9 mouse cellular contexts compared by ENCODE assay signal in genomic region chr2:166555508-166555907, GRCm38 (mm10).
DNase-seq lines count a peak whose midpoint lies in the region; ATAC-seq and TF ChIP-seq lines count a peak whose summit lies in the region.
"Had no signal": no experiment of that assay in that cellular context is flagged by ENCODE, and none has a peak within 500 bp of the region (broad histone marks: within the 10 kb centered on the region; RNA-seq: fewer than 3 reads in every experiment).

No protein-coding gene starts in this region.

- no peaks in the 10 kb centered on the region for H3K36me3 ChIP-seq in heart, adult 2 months (ENCODE audit: control insufficient read depth, insufficient read depth, low read length)
- no peaks in the 10 kb centered on the region for H3K36me3 ChIP-seq in neural tube, embryonic 11.5 days (ENCODE audit: control insufficient read depth, insufficient read depth, low read length)
- no peaks in the 10 kb centered on the region for H3K36me3 ChIP-seq in neural tube, embryonic 15.5 days
- no peaks in the 10 kb centered on the region for H3K36me3 ChIP-seq in limb, embryonic 11.5 days (ENCODE audit: control insufficient read depth, insufficient read depth, low read length)

- H3K4me3 ChIP-seq in heart, adult 2 months: no peak overlapping the region
- no peak overlapping the region for H3K4me3 ChIP-seq in neural tube, embryonic 11.5 days (ENCODE audit: low read depth, low read length)
- no peak overlapping the region for H3K4me3 ChIP-seq in neural tube, embryonic 15.5 days (replicated peaks)
- no peak overlapping the region for H3K4me3 ChIP-seq in limb, embryonic 11.5 days (ENCODE audit: low read depth, low read length)
- H3K4me3 ChIP-seq: megakaryocyte, embryonic 14.5 days had no signal

- no peak overlapping the region for H3K9ac ChIP-seq in heart, adult 2 months (ENCODE audit: low read depth, low read length)
- H3K9ac ChIP-seq in neural tube, embryonic 11.5 days (ENCODE audit: low read length): no peak overlapping the region
- no peak overlapping the region for H3K9ac ChIP-seq in neural tube, embryonic 15.5 days (replicated peaks)
- H3K9ac ChIP-seq in limb, embryonic 11.5 days (ENCODE audit: low read length): no peak overlapping the region

- intact Hi-C loops in heart, adult 2 months (cut with DNase I): no loop called here

- ATAC-seq in neural tube, embryonic 11.5 days (ENCODE audit: insufficient read depth, low FRiP score, low TSS enrichment): no peak
- no peak for ATAC-seq in neural tube, embryonic 15.5 days (ENCODE audit: low FRiP score)
- no peak for ATAC-seq in limb, embryonic 11.5 days (ENCODE audit: insufficient number of reproducible peaks, low FRiP score, low TSS enrichment, low read depth)

- H3K27ac ChIP-seq in heart, adult 2 months: no peak overlapping the region
- H3K27ac ChIP-seq in neural tube, embryonic 11.5 days (ENCODE audit: low read depth, low read length): no peak overlapping the region
- no peak overlapping the region for H3K27ac ChIP-seq in neural tube, embryonic 15.5 days (replicated peaks)
- no peak overlapping the region for H3K27ac ChIP-seq in limb, embryonic 11.5 days (replicated peaks; ENCODE audit: low read depth, low read length)

- WGBS in heart, adult 2 months: 75% methylated on average over 2 of the region's 2 CpGs
- 72% methylated on average over 2 of the region's 2 CpGs for WGBS in neural tube, embryonic 11.5 days
- WGBS in neural tube, embryonic 15.5 days: 55% methylated on average over 2 of the region's 2 CpGs
- WGBS in limb, embryonic 11.5 days: 64% methylated on average over 2 of the region's 2 CpGs

- no peak for TF ChIP-seq EP300 in heart, adult 2 months (IDR thresholded peaks at IDR 0.05; ENCODE audit: insufficient read depth, low read depth, low read length)

- no peak for TF ChIP-seq POLR2A in heart, adult 2 months (IDR thresholded peaks at IDR 0.05; ENCODE audit: insufficient read depth, low read depth, low read length)

- H3K27me3 ChIP-seq in heart, adult 2 months (ENCODE audit: control insufficient read depth, insufficient read depth, low read length): no peaks in the 10 kb centered on the region
- H3K27me3 ChIP-seq in neural tube, embryonic 11.5 days (ENCODE audit: control insufficient read depth, insufficient read depth, low read length): no peaks in the 10 kb centered on the region
- no peaks in the 10 kb centered on the region for H3K27me3 ChIP-seq in neural tube, embryonic 15.5 days (replicated peaks)
- H3K27me3 ChIP-seq in limb, embryonic 11.5 days (ENCODE audit: control insufficient read depth, insufficient read depth, low read length): no peaks in the 10 kb centered on the region

- TF ChIP-seq CTCF in heart, adult 2 months (IDR thresholded peaks at IDR 0.05): peak; percentile 76

- H3K79me2 ChIP-seq in heart, adult 2 months (replicated peaks; ENCODE audit: control insufficient read depth, insufficient read depth, low read length): no peaks in the 10 kb centered on the region

- no peaks in the 10 kb centered on the region for H3K4me1 ChIP-seq in heart, adult 2 months (ENCODE audit: control insufficient read depth, insufficient read depth, low read length)
- peaks cover 37% of the 10 kb centered on the region for H3K4me1 ChIP-seq in neural tube, embryonic 11.5 days (ENCODE audit: control insufficient read depth, insufficient read depth, low read length)
- H3K4me1 ChIP-seq in neural tube, embryonic 15.5 days: peaks cover 41% of the 10 kb centered on the region
- peaks cover 22% of the 10 kb centered on the region for H3K4me1 ChIP-seq in limb, embryonic 11.5 days (ENCODE audit: control insufficient read depth, insufficient read depth, low read length)

- H3K4me2 ChIP-seq in neural tube, embryonic 11.5 days (ENCODE audit: low read depth): no peak overlapping the region
- H3K4me2 ChIP-seq in neural tube, embryonic 15.5 days: no peak overlapping the region
- no peak overlapping the region for H3K4me2 ChIP-seq in limb, embryonic 11.5 days (ENCODE audit: low read depth, severe bottlenecking)

- no peak for DNase-seq in heart, adult 2 months
- DNase-seq in heart, adult 8-10 months (ENCODE audit: low spot score): no peak
- DNase-seq in neural tube, embryonic 11.5 days (ENCODE audit: low spot score): peak; percentile 55
- peak; percentile 51 for DNase-seq in adrenal gland, postnatal 14 days
- peak; percentile 78 for DNase-seq in limb, embryonic 11.5 days (ENCODE audit: low spot score)
- peak; percentile 80 for DNase-seq in thymus, postnatal 4 days
- no peak for DNase-seq in Muller cell, postnatal 12 days (ENCODE audit: inconsistent ontology term)

- H3K9me3 ChIP-seq in neural tube, embryonic 11.5 days (ENCODE audit: control insufficient read depth, low read length): no peaks in the 10 kb centered on the region
- no peaks in the 10 kb centered on the region for H3K9me3 ChIP-seq in neural tube, embryonic 15.5 days (replicated peaks)
- H3K9me3 ChIP-seq in limb, embryonic 11.5 days (ENCODE audit: control insufficient read depth, low read length): no peaks in the 10 kb centered on the region

Comparison
In these comparisons a context has a peak if more than half of its experiments do, and no peak if none do; other contexts are left out.
1. DNase-seq: peak in neural tube, embryonic 11.5 days (single experiment), adrenal gland, postnatal 14 days (single experiment), limb, embryonic 11.5 days (single experiment) and thymus, postnatal 4 days (single experiment); none in heart, adult 2 months (0 of 2), heart, adult 8-10 months (single experiment) and Muller cell, postnatal 12 days (single experiment).